Mouse (Mus musculus) thymus, postnatal 10 days (tissue): ENCODE data around the gene Lamc1.
A peak's percentile ranks its signal among the peaks of the same experiment; 100 is the strongest.
"Not testable (repeated sequence)": the region's sequence is repeated elsewhere in the genome, so short reads cannot be mapped to it uniquely, and the experiment has no call there.

Experiments used
- DNase-seq, 2 experiments: peaks; one replicate each; pipeline ENCODE4 v3.0.0; 2021; ENCODE audit warnings: low spot score in 2 of 2

Gene Lamc1

DNA sequence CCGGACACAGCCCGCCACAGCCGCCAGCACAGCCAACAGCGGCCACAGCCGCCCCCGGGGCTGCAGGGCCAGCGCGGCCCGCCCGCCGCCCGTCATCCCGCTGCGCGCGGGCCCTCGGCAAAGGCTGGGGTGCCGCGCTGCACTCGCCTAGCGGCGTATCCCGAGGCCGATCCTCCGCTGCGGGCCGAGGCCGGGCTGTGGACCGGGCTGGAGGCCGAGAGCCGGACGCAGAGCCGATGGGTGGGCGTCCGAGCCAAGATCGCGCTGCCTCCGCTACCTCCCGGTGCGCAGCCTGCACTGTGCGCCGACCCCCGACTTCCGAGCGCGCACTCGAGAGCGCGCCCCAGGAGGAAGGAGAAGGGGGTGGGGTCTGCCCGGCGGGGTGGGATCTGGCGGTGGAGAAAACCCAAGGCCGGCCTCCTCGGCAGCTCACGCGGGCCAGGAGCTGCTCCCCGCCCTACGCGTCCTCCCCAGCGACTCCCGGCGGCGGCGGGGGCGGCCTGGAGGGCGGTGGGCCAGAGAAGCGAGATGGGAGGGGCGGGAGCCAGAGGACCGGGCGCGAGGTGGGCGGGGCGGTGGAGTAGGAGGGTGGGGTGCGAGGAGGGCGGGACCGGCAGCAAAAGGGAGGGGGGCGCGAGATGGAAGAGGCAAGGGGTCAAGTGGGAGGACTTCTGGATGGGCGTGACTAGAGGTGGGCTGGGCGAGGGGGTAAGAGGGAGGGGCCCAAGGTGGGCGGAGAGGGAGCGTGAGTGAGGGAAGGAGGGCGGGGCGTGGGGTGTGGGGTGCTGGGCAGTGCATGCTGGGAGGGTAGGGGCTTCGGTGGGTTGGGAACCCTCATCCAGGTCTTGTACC is at the start of gene Lamc1:
Lamc1 (minus strand) TSS at position 343 of the 852 bp plus-strand sequence.
- DNase-seq = peak; percentile 65 to 68

DNA sequence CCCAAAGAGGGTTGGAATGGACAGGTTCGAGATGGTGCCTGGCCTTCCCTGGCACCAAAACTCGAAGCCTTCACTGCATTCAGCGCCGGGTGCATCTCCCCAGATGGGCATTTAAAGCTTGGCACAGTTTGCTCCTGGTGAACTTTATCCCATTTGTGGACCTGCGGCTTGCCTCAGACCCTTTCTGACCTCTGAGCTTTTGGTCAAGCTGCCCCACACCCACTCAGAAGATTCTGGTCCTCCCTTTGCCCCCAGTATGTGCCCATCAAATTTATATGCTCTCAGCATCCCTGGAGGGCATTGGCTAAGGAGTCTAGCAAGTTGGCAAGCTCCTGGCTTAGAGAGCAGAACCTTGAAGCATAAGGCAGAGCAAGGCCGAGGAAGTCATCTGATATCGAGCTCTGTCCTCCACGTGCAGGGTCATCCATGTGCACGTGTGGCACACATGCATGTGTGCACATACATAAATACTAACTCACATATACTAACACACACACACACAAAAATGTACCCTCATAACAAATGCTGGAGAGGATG is 48.2 kb upstream of the Lamc1 start:
- no peak for DNase-seq

DNA sequence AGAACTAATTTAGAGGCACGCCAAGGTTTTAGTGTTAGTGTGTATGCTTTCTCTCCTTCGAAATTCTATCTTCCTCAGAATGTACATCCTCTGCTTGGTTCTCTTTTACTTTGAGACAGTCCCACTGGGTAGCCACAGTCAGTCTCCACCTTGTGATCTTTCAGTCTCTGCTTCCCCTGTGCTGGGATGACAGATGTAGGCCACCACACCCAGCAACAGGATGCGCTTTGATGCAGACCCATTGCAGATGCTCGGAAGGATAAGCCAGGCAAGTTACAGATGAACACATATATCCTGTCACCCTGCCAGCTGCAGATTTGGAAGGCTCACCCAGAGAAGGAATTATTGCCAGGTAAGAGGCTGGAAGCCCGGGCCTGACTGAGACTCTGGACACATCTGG is 47.2 kb upstream of the Lamc1 start:
- peak; percentile 29 for DNase-seq

DNA sequence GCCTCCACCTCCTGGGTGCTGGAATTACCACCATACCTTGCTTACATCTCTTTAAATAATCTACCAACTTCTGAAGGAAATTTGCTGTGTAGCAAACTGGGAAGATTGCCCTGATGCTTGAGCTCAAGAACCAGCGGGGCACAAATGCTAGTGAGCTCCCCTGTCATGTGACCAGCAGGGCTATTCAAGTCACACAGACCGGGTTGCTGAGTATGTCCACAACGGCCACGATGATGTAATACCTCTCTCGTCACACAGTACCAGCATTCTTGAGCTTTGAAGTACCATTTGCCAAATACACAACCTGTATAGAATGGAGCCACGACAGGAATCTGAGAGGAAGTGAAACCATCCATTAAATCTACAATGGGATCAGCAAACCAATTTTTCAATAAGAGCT is 46.0 kb upstream of the Lamc1 start:
- no peak for DNase-seq

DNA sequence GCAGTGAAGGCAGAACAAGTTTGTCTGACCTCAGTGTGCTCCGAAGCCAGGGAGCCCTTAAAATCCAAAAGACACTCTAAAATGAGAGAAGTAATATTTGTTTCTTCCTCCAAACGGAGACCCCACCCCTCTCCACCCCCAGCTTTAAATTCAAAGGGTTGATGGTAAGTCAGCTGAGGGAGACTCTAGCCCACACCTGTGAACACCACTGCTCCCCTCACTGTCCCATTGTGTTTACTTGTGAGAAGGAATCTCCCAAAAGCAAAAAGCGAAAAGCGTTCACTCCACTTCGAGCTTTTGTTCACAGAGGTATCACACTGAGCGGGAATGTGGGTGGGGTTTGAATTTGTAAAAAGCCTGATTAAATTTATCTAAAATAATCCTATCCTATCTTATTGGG is 43.9 kb upstream of the Lamc1 start:
- DNase-seq = no peak

DNA sequence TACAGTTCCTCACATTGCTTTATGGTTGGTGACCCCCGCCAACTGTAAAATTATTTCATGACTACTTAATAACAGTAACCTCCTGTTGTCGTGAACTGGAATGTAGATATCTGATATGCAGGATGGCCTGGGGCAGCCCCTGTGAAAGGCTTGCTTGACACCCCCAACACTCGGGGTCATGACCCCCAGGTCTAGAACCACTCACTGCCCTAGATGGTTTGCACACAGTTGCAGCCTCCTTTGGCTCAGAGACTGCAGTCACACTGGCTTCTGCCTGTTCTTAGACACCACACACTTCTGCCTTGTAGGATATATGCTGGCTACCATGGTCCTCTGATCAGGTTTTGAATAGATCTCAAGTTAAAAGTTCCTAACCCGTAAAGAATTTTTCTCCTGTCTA is 41.5 kb upstream of the Lamc1 start:
- no peak for DNase-seq

DNA sequence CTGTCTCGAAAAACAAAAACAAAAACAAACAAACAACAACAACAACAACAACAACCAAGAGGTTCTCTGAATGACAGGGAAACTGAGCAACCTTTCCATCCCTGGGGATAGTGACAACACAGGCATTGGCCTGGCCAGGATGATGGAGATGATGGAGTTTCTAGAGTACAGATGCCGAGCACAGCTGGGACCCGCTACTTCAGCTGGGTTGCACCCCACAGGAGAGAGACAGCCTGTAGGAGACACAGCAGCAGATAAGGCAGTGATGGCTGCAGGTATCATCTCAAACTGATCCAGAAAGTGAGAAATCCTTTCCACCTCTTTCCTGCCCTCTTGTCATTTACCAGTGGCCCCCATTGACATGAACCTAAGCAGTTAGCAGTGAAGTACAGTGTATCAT is 39.3 kb upstream of the Lamc1 start:
- DNase-seq = no peak

DNA sequence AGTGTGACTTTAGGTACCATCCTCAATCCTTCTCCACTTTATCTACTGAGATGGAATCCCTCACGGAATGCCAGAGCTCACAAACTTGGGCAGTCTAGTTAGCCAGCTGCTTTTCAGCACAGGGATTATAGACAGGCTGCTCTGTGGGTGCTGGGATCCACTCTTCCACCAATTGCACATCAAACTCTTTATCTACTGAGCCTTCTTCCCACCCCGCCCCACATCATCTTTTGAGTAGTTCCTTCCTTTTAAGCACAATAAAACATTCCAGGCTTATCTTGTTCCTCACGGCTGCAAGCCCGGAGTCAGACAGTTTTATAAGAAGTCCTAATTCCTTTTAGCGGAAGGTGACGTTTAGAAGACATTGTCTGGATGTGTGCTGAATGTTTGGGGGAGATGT is 36.4 kb upstream of the Lamc1 start:
- DNase-seq = no peak

DNA sequence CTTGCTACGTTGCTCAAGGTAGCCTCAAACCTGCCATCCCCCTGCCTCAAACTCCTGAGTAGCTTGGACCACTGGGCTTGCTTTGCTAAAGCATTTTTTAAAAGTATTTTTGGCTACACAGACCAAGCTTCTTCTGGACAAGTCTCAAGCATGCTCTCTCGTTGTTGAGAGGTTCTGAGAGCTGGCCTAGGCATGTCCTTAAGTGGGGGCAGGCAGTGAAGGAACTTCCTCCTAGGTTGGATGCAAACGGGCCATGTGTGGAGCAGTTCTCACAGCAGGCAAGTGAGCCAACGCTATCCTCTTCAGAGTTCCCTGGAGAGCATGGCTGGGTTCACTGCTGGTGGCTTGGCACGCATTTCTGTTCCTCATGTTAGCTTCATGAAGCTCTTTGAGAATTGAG is 34.5 kb upstream of the Lamc1 start:
- DNase-seq = no peak

DNA sequence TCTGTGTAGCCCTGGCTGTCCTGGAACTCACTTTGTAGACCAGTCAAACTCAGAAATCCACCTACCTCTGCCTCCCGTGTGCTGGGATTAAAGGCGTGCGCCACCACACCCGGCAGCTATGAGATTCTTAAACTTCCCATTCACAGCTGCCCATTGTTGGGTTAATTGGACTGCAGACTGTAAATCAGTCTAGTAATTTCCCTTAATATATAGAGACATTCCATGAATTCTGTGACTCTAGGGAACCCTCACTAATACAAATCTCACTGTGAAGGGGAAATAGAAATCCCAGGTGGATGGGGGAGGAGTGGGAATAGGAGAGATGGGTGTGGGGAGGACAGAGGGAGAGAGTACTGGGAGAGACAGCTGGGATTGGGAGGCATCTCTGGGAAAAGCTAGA is 29.3 kb upstream of the Lamc1 start:
- no peak for DNase-seq

DNA sequence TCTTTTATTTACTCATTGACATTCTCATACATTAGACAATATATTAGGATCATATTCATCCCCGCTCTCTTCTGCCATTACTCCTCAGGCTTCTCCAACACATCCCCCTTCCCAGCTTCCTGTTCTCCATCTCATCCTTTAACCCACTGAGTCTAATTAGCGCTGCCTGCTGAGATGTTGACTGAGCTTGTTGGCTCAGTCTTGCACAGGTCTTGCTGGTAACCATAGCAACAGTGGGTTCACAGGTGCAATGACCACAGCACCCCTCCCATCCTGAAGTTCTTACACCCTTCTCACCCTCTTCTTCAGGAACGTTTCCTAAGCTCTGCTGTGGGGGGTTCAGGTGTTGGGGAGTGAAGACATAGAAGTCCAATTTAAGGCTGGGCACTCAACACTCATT is 28.0 kb upstream of the Lamc1 start:
- DNase-seq = no peak

DNA sequence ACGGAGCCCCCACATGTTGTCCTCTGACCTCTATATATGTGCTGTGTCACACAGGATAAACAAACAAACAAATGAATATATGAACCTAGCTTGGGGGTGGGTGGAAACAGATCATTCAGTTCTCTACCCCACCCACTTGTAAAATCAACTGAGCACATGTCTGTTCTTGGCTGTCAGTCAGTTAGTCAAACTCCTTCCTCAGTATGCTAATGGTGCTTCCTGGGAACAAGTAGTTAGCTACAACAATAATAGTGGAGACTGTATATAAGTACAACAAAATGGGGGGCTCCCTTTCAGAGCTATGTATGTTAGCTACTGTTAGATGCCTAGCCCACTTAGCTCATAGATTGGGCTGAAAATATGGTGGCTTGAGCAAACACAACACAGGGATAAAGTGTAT is 24.6 kb upstream of the Lamc1 start:
- no peak for DNase-seq

DNA sequence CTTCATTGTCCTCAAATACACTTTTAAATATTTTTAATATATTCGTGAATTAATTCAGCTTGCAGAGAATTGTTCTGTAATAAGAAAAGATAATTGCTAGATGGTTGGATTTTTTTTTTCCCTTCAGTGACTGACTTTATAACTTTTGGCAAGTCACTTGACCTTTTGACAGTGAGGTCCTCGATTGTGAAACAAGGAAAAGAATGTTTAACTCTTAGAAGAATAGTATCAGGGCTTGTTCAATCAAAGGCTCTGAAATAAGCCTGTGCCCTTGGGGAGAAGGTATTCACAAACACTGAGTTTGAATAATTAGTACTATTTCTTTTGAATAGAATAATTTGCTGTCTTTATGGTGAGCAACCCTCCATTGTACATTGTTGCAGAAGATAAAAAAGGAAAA is 21.9 kb upstream of the Lamc1 start:
- DNase-seq = no peak

DNA sequence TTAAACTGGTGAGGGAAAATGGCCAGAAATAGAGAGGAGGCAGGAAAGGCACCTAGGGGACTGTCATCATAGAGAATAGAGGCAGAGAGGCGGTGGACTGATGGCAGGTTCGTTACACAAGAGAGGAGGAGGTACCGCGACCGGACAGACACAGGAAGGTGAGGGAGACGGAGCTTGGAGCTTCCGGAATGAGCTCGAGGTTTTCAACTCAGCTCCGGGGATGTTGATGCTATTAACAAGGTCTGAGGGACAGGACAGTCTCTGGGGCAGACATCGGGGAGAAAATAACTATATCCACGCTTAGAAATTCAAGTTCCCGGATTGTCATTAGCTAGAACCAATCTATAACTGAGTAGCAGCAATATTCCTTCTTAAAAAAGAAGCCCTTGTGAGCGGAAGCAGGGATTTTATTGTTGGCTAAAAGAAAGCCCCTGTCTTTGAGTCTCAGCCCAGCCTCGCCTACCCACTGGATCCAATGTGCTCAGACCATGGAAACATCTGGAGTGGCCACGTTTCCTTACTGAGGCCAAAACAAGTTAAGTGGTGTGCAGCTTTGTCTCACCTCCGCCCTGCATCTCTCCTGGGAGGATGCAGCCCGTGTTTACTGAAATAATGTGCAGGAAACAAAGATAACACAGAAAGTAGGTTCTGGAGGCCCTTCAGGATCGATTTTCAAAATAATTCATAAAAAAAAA is 21.3 kb upstream of the Lamc1 start:
- DNase-seq = no peak

DNA sequence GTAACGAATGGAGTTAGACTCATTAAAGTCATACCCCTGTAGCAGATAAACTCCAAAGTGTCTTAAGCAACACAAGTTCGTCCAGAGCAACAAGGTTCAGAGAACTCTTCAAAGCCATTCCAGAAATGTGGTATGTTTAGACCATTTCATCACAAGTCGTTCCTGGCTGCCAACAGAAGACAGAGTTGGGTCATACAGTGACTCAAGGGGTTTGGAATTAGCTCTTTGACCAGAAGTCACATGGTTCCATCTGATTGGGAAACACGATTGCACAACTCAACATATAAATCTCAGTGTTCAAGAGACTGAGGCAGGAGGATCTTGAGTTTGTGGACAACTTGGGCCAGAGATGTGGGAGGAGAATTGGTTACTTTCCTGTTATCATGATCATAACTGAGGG is 18.4 kb upstream of the Lamc1 start:
- no peak for DNase-seq

DNA sequence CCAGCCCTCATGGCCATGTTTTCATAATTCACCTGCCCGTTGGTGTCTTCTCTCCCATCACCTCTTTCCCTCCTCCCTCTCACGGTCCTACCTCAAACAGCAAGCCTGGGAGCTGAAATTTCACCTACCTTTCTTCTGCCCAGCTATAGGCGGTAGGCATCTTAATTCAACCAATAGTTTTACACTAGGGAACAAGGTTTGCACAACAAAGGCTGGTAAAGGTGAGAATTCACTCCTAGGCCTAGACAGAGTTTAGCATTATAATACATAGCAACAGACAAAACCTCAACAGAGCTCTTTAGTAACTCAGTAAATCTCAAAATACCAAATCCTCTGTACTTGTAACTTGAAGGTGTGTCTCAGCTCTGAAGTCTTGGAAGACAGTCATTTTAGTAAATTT is 15.1 kb upstream of the Lamc1 start:
- no peak for DNase-seq

DNA sequence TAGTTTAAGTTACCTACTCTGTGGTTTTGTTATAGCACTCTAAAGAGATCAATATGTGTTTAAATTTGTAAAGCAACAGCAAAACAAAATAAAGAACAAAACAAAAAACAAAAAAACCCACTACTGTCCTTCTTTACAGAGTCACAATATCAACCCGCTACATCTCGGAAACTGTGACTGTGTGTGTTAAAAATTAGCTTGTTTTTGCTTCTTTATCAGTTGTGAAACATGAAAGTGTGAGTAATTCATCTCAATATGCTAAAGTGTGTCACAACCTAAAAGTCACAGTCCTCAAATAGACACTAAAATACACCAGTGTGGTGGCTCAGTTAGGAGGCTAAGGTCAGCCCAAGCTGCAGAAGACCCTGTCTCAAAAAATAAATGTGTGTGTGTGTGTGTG is 14.5 kb upstream of the Lamc1 start:
- no peak for DNase-seq

DNA sequence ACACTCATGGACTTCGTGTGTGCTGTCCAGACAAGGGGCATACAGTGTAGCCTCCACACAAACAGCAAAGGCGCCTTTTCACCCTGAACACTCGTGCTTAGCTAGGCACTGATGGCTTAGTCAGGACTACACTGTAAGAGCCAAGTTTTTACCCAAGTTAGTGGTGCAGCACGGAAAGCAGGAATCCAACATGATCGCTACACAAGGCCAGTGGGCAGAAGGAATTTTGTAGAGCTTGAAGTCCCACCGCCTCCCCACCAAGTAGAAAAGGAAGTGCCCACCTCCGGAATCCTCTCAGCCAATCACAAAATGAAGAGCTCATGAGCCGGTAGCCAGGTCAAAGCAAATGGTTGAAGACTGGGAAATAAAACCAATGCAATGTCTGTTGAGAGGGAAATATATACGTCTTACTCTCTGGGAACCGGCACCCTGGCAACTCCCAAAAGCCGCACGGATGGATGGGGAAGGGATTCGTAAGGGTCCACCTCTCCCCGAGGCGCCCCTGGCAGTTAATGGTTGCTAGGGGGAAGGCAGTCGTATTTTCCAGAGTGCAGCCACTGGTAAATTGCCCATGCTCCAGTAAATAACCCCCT is 13.2 kb upstream of the Lamc1 start:
- no peak for DNase-seq

DNA sequence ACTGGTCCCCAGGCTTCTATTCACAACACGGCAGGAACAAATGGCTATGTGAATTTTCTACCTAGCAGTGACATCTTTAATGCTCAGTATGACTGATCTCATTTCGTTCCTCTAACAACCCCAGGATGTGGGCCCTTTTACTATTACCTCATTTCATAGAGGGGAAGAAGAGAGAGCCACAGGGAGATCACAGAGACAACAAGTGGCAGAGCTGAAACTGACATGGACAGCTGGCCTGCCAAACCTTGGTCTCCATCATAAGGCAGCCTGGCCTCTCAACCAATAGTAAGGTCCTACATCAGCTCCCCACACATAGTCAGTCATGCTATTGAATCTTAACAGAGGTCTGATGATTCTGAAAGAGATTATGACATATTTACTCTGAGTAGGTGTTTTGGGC is 12.4 kb upstream of the Lamc1 start:
- DNase-seq = no peak

DNA sequence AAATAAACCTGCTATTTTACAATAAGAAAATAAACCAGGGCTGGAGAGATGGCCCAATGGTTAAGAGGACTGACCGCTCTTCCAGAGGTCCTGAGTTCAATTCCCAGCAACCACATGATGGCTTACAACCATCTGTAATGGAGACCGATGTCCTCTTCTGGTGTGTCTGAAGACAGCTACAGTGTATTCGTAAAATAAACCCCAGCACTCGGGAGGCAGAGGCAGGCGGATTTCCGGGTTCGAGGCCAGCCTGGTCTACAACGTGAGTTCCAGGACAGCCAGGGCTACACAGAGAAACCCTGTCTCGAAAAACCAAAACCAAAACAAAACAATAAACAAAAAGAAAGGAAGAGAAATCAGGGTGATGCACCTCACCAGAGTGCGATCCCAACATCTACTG is 2.9 kb upstream of the Lamc1 start:
- not testable (repeated sequence) for DNase-seq

DNA sequence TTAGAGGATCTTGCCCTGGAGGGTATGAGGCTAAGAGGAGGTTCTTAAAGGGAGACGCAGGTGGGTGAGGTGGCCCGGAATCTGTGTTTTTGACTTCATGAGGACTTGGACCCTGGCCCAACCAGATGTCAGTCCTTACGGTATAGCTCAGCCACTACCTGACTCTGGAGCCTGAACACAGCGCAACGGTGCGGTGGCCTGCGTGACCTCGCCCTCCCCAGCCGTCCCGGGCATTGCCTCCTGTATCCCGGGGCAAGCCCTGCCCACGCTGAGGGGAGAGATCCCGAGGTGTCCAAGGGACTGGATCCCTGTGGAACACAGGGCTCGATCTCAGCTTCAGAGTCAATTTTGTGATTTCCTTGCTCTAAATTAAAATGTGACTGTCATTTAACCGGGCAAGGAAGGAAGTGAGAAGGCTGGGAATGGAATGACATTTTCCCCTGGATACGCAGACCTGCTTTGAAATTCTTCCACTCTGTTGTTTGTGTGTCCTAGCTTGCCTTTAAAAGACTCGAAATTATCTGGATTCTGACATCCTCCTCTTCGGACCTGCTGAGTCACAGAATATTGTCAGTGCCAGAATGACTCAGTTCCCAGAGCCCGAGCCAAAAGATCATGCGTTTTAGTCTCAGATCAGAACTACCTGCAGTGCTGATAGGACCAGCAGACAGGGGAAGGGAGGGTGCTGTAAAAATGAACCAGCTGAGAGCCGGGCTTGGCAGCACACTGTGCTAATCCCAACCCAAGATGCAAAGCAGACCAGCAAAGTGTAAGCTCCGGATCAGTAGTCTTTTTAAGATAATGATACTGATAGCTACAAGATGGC is 923 bp upstream of the Lamc1 start:
- peak in 1 of 2 experiments; percentile 7 for DNase-seq
